Mouse (Mus musculus): Measurements from ENCODE around the gene Hmgb1. TPM values are rescaled to one million over a fixed set of nuclear protein-coding genes. Genes with fewer than 3 reads are reported as not detected.
A peak's percentile ranks its signal among the peaks of the same experiment; 100 is the strongest.

The Hmgb1 gene
- polyA plus RNA-seq, 1 experiment from 2014 or later = 1,291 TPM

GRCm38 (mm10) chr5:149044067-149044466, 140.2 kb downstream of the Hmgb1 start:
- H3K9me3 ChIP-seq (replicated peaks) = peaks cover 7% of the 10 kb centered on the region; the same call in 1 of the 2 replicates
- WGBS = 84% methylated on average over 4 of the region's 4 CpGs
- no peaks in the 10 kb centered on the region for H3K27me3 ChIP-seq
- H3K4me3 ChIP-seq = no peak overlapping the region
- H3K9ac ChIP-seq = no peak overlapping the region
- no peak overlapping the region for H3K4me2 ChIP-seq (replicated peaks)
- H3K36me3 ChIP-seq = peaks cover 19% of the 10 kb centered on the region
- ATAC-seq (ENCODE audit: low FRiP score) = no peak
- no peaks in the 10 kb centered on the region for H3K4me1 ChIP-seq
- H3K27ac ChIP-seq = no peak overlapping the region

- Histone ChIP-seq H3K4me1 (no peaks in the 10 kb centered on the region), H3K9ac (no peak overlapping the region), H3K36me3 (peaks cover 17% of the 10 kb centered on the region), H3K9me3 (replicated peaks) (peaks cover 7% of the 10 kb centered on the region; the same call in 1 of the 2 replicates), H3K4me3 (no peak overlapping the region), H3K27ac (no peak overlapping the region), H3K27me3 (no peaks in the 10 kb centered on the region), H3K4me2 (replicated peaks) (no peak overlapping the region)
- ATAC-seq (ENCODE audit: low FRiP score) = no peak
- WGBS = 86% methylated on average over 6 of the region's 6 CpGs
These were observed 141.0 kb downstream of the Hmgb1 start for GRCm38 (mm10) chr5:149043240-149043639.

GRCm38 (mm10) chr5:149039825-149040224, 144.5 kb downstream of the Hmgb1 start:
- H3K4me2 ChIP-seq (replicated peaks) = no peak overlapping the region

GRCm38 (mm10) chr5:149037729-149038128, 146.6 kb downstream of the Hmgb1 start:
- Histone ChIP-seq H3K4me1 (no peaks in the 10 kb centered on the region), H3K27ac (no peak overlapping the region), H3K9ac (no peak overlapping the region), H3K4me2 (replicated peaks) (no peak overlapping the region), H3K36me3 (no peaks in the 10 kb centered on the region), H3K9me3 (replicated peaks) (peaks cover 7% of the 10 kb centered on the region; the same call in 1 of the 2 replicates), H3K4me3 (no peak overlapping the region), H3K27me3 (no peaks in the 10 kb centered on the region)
- WGBS = 24% methylated on average over 10 of the region's 10 CpGs
- no peak for ATAC-seq (ENCODE audit: low FRiP score)

More at GRCm38 (mm10) chr5:149039825-149040224, 144.5 kb downstream of the Hmgb1 start:
- no peak overlapping the region for H3K4me3 ChIP-seq
- H3K4me1 ChIP-seq = no peaks in the 10 kb centered on the region
- no peak overlapping the region for H3K9ac ChIP-seq
- no peak for ATAC-seq (ENCODE audit: low FRiP score)
- WGBS = 91% methylated on average over 5 of the region's 5 CpGs
- peaks cover 7% of the 10 kb centered on the region; the same call in 1 of the 2 replicates for H3K9me3 ChIP-seq (replicated peaks)
- no peak overlapping the region for H3K27ac ChIP-seq
- no peaks in the 10 kb centered on the region for H3K27me3 ChIP-seq
- H3K36me3 ChIP-seq = no peaks in the 10 kb centered on the region

- H3K9ac ChIP-seq = no peak overlapping the region
- no peak overlapping the region for H3K4me3 ChIP-seq
- no peaks in the 10 kb centered on the region for H3K4me1 ChIP-seq
- no peaks in the 10 kb centered on the region for H3K36me3 ChIP-seq
- no peak for ATAC-seq (ENCODE audit: low FRiP score)
- no peaks in the 10 kb centered on the region for H3K27me3 ChIP-seq
- H3K4me2 ChIP-seq (replicated peaks) = no peak overlapping the region
- WGBS = 92% methylated on average over 3 of the region's 3 CpGs
- H3K9me3 ChIP-seq (replicated peaks) = peaks cover 7% of the 10 kb centered on the region; the same call in 1 of the 2 replicates
- H3K27ac ChIP-seq = no peak overlapping the region
These were observed 147.4 kb downstream of the Hmgb1 start for GRCm38 (mm10) chr5:149036920-149037319.

- H3K4me1 ChIP-seq = peaks cover 19% of the 10 kb centered on the region
- no peaks in the 10 kb centered on the region for H3K27me3 ChIP-seq
- H3K36me3 ChIP-seq = no peaks in the 10 kb centered on the region
- no peak overlapping the region for H3K4me3 ChIP-seq
- no peak overlapping the region for H3K27ac ChIP-seq
- H3K9ac ChIP-seq = no peak overlapping the region
- H3K9me3 ChIP-seq (replicated peaks) = no peaks in the 10 kb centered on the region
- no peak for ATAC-seq (ENCODE audit: low FRiP score)
- H3K4me2 ChIP-seq (replicated peaks) = no peak overlapping the region
- whole genome bisulfite sequencing = 94% methylated on average over 4 of the region's 4 CpGs
These were observed 151.9 kb downstream of the Hmgb1 start for GRCm38 (mm10) chr5:149032438-149032837.

GRCm38 (mm10) chr5:149031199-149031750, 153.0 kb downstream of the Hmgb1 start:
- 4% methylated on average over 30 of the region's 30 CpGs for WGBS
- Histone ChIP-seq H3K9ac (peak overlapping the region; percentile 65), H3K4me3 (peak overlapping the region; percentile 29), H3K4me1 (peaks cover 19% of the 10 kb centered on the region), H3K36me3 (no peaks in the 10 kb centered on the region), H3K9me3 (replicated peaks) (no peaks in the 10 kb centered on the region), H3K27ac (peak overlapping the region; percentile 74), H3K27me3 (no peaks in the 10 kb centered on the region), H3K4me2 (replicated peaks) (peak overlapping the region; percentile 57)
- ATAC-seq (ENCODE audit: low FRiP score) = peak; percentile 77

- no peak overlapping the region for H3K27ac ChIP-seq
These were observed 154.2 kb downstream of the Hmgb1 start for GRCm38 (mm10) chr5:149030103-149030502.

GRCm38 (mm10) chr5:149028394-149028793, 155.9 kb downstream of the Hmgb1 start:
- H3K4me3 ChIP-seq = no peak overlapping the region
- no peak overlapping the region for H3K4me2 ChIP-seq (replicated peaks)
- H3K36me3 ChIP-seq = no peaks in the 10 kb centered on the region
- H3K4me1 ChIP-seq = peaks cover 19% of the 10 kb centered on the region
- no peaks in the 10 kb centered on the region for H3K9me3 ChIP-seq (replicated peaks)
- no peak overlapping the region for H3K27ac ChIP-seq
- no peak for ATAC-seq (ENCODE audit: low FRiP score)
- no peak overlapping the region for H3K9ac ChIP-seq
- 79% methylated on average over 5 of the region's 5 CpGs for WGBS
- H3K27me3 ChIP-seq = no peaks in the 10 kb centered on the region

More at GRCm38 (mm10) chr5:149030103-149030502, 154.2 kb downstream of the Hmgb1 start:
- 65% methylated on average over 2 of the region's 2 CpGs for WGBS
- Histone ChIP-seq H3K9ac (no peak overlapping the region), H3K4me3 (no peak overlapping the region), H3K4me1 (peaks cover 19% of the 10 kb centered on the region), H3K9me3 (replicated peaks) (no peaks in the 10 kb centered on the region), H3K36me3 (no peaks in the 10 kb centered on the region), H3K4me2 (replicated peaks) (no peak overlapping the region), H3K27me3 (no peaks in the 10 kb centered on the region)
- ATAC-seq (ENCODE audit: low FRiP score) = no peak

- Histone ChIP-seq H3K9ac (no peak overlapping the region), H3K9me3 (replicated peaks) (no peaks in the 10 kb centered on the region), H3K27me3 (no peaks in the 10 kb centered on the region), H3K4me2 (replicated peaks) (no peak overlapping the region), H3K4me1 (peaks cover 19% of the 10 kb centered on the region), H3K27ac (no peak overlapping the region), H3K4me3 (no peak overlapping the region), H3K36me3 (no peaks in the 10 kb centered on the region)
- no peak for ATAC-seq (ENCODE audit: low FRiP score)
- 77% methylated on average over 8 of the region's 8 CpGs for WGBS
These were observed 156.9 kb downstream of the Hmgb1 start for GRCm38 (mm10) chr5:149027389-149027788.

GRCm38 (mm10) chr5:149021120-149021519, 163.2 kb downstream of the Hmgb1 start:
- Histone ChIP-seq H3K4me2 (replicated peaks) (no peak overlapping the region), H3K4me1 (no peaks in the 10 kb centered on the region), H3K27me3 (peaks cover 10% of the 10 kb centered on the region), H3K9ac (no peak overlapping the region), H3K36me3 (no peaks in the 10 kb centered on the region), H3K27ac (no peak overlapping the region), H3K9me3 (replicated peaks) (no peaks in the 10 kb centered on the region), H3K4me3 (no peak overlapping the region)
- WGBS = 70% methylated on average over 7 of the region's 7 CpGs
- ATAC-seq (ENCODE audit: low FRiP score) = no peak

GRCm38 (mm10) chr5:149020681-149021062, 163.6 kb downstream of the Hmgb1 start:
- Histone ChIP-seq H3K27ac (no peak overlapping the region), H3K4me1 (peaks cover 3% of the 10 kb centered on the region; the same call in 1 of the 2 replicates), H3K27me3 (peaks cover 10% of the 10 kb centered on the region), H3K4me2 (replicated peaks) (no peak overlapping the region; the same call in 1 of the 2 replicates), H3K36me3 (no peaks in the 10 kb centered on the region), H3K4me3 (no peak overlapping the region), H3K9ac (no peak overlapping the region), H3K9me3 (replicated peaks) (no peaks in the 10 kb centered on the region)
- WGBS = 59% methylated on average over 16 of the region's 16 CpGs
- no peak for ATAC-seq (ENCODE audit: low FRiP score)

- H3K9ac ChIP-seq = no peak overlapping the region
- H3K36me3 ChIP-seq = no peaks in the 10 kb centered on the region
- peaks cover 5% of the 10 kb centered on the region; the same call in 1 of the 2 replicates for H3K4me1 ChIP-seq
- no peak overlapping the region for H3K27ac ChIP-seq
- H3K27me3 ChIP-seq = peaks cover 11% of the 10 kb centered on the region
- H3K4me2 ChIP-seq (replicated peaks) = no peak overlapping the region; the same call in 1 of the 2 replicates
- H3K4me3 ChIP-seq = no peak overlapping the region
- H3K9me3 ChIP-seq (replicated peaks) = no peaks in the 10 kb centered on the region
- WGBS = 54% methylated on average over 18 of the region's 18 CpGs
- no peak for ATAC-seq (ENCODE audit: low FRiP score)
These were observed 164.1 kb downstream of the Hmgb1 start for GRCm38 (mm10) chr5:149020059-149020680.

Data from hindbrain, embryonic 12.5 days (tissue).